Mouse (Mus musculus) thymus, postnatal 0 days (tissue): ENCODE results near the gene Dmac1. TPM values are rescaled to one million over a fixed set of nuclear protein-coding genes. Genes with fewer than 3 reads are reported as not detected.
"Not testable (repeated sequence)": the region's sequence is repeated elsewhere in the genome, so short reads cannot be mapped to it uniquely, and the experiment has no call there.

Source experiments
- DNase-seq: peaks from one replicate; pipeline ENCODE4 v3.0.0-alpha.2; 2015; ENCODE audit warnings: low spot score
- polyA plus RNA-seq: library from polyadenylated mRNA; unstranded; fragments of >200 nt; fragmentation: Nextera tagmentation; extraction: Ambion mirVana; gene quantifications from 2 replicates; pipeline ENCODE4 v1.2.1, GENCODE M21; 2015

Dmac1 gene
- 181 and 187 TPM in 2 replicates for polyA plus RNA-seq

DNA sequence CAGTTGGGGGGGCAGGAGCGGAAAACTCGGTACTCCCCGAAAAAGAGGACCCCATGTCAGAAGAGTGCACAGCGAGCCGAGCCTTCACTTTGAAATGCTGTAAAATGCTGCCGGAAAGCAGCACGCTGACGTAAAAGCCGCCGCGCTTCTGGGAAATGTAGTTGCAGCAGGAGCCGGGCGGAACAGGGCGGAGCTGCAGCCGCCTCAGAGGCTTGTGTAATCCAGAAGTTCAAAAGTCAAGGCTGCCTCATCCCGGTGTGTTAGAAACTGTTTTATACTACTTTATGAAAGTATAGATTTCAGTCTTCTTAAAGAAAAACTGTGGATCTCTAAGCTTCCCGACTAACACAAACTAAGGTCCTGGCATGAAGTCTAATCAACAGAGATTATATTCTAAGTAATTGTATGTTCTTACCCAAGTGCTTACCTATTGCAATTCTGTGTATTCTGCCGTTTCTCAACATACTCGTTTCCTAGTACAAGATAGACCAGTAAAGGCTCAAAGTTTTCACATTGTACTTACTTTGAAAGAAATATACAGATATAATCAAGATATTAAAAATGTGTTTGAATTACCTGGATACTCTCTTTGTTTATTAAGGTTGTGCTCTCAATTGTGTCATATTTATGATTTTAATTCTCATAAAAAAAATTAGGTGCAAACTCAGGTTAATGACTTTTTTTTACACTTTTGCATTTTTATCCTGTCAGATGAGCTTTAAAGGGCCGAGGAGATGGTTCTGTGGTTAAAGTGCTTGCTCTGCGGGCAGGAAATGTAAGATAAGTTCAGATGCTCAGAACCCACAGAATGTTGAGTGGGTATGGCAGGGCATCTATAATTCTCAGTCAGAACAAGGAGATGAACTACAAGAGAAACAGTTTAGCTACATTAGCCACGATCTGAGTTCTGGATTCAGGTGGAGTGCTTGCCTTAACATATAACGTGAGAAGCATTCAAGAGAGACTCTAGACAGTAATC lies at the start of gene Dmac1:
Gene Dmac1 (minus strand): TSS at position 109 of the 979 bp plus-strand sequence.
- peak; percentile 96 for DNase-seq

DNA sequence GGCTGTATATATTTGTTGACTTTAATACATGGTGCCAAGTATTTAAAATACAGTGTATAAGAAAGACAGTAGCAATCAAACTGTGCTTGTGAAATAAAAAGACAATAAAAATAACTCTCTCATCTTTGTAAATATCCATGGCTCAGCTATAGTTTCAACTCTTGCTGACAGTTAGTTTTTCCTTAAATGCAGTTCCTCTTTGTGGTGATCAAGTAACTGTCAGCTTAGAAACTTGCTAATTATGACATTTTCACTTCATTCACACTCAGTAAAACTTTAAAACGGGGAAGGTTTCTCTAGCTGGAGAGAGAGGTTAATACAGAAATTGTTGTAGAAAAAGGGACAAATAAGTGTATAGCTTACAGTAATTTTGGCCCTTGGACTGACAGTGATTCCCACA lies 37.3 kb upstream of the Dmac1 start:
- no peak for DNase-seq

DNA sequence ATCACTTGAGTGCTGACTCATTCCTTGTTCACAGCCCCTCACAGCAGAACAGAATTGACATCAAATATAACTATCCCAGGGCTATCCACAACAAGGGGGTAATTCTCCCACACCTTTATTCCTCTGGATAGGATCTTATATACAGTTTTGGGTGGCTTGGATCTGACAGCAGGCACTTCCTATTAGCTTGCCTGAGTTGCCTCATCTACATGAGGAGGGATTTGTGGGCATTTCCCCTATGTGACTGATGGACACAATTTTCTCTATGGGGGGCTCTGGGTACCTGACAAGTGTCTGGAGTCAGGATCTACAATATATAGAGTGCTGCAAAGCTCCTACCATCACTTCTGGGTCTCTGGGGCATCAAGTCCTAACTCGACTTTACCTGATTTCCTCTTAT lies 36.9 kb upstream of the Dmac1 start:
- DNase-seq: no peak

DNA sequence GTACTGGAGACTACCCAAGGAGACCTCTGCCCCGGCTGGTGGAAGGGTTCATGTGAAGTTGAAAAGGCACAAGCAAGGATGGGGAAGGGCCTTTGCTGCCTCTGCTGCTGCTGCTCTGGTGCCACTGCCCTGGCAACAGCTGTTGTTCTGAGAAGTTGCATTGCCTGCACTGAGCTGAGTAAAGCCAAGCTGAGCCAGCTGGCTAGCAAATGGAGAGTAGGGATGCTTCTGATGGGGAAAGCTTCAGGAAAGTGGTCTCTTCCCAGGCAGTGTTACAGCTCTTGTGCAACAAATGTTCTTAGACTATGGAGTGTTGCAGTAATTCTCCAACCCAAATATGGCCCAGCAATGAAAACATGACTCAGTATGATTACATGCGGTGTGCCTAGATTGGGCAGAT lies 33.8 kb upstream of the Dmac1 start:
- no peak for DNase-seq

DNA sequence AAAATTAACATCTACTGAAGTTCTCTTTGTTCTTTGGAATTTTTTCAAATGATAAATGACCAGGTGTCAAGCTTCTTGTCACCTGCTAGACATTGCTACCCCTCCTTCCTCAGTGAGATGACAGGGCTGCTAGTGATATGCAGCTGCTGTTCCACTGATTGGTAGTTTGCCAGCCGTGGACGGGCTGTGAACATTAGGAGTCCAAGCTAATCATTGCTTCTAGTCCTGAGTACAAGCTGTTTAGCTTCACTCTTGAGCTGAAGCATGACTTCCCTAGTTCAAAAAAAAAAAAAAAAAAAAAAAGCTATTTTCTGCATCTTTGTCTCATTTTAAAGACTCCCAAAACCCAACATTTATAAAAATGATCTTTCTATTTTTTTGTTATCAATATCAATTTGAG lies 33.2 kb upstream of the Dmac1 start:
- no peak for DNase-seq

DNA sequence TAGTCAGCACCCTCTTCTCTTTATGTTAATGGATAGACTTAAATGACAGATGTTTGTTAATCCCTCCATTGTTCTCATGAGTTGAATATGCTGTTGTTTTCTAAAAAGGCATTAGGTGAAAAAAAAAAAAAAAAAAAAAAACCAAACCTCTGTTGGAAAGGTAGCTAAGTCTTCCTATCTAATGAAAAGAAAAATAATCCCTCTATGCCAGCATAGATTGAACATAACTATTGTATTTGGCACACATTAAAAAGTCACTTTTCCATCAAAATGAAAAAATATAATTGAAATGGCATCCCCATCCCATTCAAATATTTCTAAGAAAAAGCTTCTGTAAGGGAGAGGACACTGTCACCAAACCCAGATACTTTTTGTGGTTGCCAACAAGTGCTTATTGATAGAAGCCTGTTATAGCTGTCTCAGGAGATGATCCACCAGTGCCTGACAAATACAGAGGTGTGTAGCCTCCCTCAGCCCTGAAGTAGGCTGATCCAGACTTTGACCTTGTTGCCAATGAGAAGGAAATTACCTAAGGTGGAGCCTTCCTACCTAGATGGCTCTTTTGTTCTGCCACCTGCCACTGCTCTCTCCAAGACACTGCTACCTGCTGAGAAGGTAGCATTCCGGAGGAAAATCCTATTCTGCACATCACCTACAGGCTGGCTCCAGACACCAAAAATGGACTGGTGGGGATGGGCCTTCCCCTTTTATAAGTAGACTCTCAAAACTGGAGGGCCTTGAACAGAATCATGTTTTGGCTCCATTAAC lies 22.3 kb upstream of the Dmac1 start:
- DNase-seq: no peak

DNA sequence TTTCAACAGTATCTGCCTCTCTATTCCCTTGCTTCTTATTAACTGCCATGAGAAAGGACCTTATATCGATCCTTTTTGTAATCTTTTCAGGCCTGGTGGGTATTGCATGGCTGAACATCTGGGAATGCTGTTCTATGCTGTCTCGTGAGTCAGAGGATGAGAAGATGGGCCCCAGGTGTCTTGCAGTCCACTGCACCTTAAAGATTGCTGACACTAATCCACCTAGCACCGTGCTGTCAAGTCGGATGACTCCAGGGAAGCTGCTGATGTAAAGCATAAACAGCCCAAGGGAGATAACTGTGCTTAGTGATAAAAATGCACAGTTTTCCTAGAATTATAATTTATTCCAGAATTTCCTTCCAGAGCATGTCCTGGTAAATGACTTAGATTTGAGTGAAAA lies 14.2 kb upstream of the Dmac1 start:
- no peak for DNase-seq

DNA sequence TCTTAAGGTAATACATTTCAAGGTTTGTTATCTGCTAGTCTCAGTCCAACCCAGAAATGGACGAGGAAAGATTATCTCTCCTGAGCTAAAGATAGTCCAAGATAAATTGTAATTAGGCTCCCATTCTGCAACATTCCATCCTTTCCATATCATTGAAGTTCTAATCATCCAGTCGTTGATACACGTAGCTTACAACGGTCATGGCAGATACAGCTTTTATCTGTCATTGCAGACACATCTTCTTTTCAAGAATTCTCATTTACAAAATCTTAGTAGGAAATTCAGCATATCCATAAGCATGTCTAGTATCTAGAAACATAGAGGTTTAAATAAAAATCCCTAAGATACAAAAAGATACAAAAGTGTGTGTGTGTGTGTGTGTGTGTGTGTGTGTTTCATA lies 13.0 kb upstream of the Dmac1 start:
- no peak for DNase-seq

DNA sequence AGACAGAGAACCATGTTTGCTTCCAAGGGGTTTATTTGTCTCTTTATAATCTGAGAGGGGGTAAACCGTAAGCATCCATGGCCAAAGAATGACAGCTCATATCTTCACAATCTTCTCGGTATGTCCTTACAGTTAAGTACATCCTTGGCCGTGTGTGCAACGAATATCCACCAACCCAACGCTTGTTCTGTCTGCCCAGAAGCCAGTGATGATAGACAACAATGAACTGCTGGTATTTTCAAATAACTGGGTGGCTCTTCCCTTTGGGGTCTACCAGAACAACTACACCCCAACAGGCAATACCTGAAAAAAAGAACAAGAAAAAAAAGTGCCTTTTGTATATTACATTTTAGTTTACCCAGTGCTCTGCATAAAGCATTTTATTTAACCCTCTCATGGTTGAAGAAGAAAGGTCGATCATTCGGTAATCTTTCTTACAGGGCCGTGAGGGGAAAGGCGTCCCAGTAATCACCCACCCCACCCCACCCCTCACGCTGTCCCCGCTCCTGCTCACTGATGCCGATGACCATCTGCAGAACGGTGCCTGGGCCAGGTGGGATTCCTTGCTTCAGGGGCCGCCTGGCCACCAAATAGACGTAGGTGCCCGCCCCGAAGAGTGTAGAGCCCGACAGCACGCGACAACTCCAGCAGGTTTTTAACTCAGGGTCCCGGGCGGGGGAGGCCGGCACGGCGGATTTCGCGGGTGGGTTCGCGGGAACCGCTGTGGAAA lies 473 bp downstream of the Dmac1 start:
- DNase-seq: peak; percentile 17

DNA sequence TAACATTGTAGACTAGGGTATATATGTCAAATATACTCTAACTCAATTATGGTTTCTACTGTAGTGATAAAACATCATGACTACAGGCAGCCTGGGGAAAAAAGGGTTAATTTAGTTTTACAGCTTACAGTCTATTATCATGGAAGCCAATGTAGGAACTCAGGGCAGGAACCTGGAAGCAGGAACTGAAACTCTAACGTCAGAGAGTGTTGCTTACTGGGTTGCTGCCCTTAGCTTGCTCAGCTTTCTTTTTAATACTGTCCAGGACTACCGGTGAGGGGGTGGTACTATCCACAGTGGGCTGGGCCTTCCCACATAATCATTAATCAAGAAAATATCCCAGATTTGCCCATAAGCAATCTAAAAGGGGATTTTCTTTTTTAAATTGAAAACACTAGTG lies 2.4 kb downstream of the Dmac1 start:
- no peak for DNase-seq

DNA sequence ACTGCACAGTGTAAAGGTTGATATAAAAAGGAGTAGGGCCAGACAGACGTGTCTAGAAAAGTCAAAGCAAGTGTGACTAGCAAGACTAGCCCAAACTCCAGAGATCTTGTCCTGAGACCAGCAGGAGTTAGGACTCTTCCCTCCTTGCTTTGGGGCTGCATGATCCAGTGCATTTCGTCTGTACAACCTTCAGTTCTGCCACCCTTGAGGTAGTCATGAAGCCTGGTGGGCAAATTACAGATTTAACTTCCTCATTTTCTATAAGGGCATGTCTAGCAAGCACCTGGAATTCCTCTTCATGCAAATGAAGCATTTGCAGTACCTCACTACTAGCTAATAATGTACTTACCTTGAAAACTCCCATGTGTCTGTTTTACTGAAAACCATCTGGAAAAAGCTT lies 10.2 kb downstream of the Dmac1 start:
- no peak for DNase-seq

DNA sequence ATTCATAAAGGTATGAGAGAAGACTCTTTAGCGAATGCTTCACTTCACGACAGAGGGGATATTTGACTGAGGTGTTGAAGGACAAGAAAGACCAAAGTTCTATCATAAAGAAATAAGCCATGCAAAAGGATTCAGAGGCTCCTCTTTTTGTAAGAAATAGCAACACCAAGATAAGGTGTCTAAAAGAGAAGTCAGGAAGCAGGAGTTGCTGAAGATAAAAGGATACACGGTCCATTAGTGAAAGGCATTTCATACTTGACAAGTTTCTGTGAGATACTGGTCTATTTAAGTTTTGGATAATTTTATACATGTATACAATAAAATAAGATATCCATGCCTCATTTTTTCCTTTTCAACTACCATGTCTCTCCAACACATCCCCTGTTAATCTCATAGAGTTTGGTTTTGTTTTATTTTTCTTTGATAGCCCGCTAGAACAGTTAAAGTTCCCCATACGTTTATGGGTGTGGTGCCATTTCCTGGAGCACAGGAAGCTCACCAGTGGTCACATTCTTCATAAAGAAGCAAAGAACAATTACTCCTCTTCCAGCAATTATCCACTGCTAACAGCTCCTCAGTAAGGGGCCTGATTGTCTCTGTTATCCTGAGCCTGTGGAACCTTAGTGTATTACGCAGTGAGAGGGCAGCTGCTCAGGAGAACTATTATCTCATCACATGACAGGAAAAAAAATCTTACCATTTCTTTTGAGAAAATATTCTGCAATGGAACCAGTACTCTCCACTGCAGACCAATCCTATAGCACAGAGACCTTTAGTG lies 11.1 kb downstream of the Dmac1 start:
- no peak for DNase-seq

DNA sequence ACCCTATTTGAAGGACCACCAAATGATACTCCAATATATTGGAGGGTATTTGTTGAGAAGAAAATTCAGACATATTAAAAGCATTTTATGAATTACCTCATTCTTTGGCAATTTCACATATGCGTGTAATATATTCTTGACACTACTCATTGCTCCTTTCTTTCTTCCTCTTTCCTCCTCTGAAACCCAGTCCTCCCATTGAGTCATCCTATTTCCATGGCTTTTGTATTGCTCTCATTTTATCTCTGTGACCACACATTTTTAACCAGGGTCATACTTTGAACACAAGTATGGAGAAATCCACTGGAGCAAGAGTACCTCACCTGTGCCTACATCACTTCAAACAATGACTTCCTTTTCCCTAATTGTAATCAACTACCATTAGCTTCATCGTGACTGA lies 13.9 kb downstream of the Dmac1 start:
- DNase-seq: no peak

DNA sequence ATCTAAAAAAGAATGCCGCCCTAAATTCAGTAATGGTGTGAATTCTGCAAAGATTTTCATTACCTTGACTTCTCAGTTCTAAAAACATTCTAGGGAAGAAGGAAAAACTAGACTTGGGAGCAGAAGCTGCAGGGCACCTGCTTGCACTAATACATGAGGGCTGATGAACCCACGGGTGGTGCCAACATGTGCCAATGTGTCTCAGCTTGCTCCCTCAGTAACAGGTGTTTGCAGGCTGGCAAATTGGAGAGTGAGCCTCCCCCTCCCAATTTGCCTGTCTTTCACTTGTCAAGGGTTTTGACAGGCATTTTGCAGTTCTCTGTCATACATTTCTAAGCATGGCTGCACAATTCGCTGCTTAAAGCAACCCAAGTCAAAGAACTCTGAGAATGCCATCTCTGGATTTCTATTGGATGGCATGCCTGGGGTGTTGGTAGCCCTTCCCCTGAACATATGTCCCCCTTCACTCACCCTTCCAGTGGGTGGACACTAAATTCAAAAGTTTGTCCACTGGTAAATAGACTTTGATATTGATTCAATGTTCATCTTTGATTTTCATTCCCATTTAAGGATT lies 14.5 kb downstream of the Dmac1 start:
- no peak for DNase-seq

DNA sequence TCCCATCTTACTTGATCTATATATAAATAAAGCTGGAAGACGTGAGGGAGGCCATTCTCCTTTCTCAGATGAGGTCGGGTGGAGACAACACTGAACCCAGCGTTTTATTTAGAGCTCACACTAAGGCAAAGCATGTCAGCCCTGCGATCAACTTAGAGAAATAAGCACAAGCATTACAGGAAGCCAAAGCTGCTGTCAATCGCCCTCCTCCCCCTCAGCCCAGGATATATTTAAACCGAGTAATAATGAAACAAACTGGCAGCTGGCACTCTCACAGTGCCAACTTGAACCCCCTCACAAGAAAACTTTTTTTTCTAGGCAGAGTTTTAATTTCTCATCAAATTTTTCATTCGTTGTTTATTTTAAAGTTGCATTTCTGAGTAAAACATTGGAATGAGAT lies 15.7 kb downstream of the Dmac1 start:
- peak; percentile 12 for DNase-seq

DNA sequence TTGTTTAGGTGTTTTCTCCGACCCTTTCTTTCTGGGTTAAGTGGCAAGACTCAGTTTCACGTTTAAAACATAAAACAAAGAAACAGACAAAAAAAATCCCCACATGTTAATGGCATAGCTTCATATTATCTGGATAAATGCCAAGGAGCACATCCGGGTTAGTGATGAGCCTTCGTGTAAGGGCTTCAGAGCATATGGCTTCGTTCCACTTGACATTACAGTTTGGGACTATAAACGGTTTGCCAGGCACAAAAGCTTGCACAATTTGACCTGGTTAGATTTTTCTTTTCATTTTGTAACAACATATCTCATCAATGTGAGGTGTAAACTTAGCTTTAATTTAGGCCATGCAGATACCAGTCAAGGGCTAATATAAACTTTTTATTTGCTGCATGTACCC lies 17.9 kb downstream of the Dmac1 start:
- no peak for DNase-seq

DNA sequence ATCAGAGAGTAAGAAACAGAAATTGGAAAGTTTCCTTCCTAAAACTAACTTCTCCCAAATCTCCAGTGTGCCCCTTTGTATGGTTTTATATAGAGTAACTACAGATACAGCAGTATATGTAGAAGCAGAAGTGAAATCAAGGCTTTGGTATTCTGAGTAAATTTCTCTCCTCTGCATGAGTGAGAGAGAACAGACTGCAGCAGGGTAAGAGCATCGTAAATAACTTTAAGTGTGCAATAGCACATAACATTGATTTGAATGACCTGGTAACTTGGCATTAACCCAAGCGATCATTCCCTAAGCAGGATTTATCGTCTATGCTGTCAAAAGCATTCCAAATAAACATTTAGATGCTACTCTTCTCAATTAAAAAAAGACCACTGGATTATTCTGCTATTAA lies 18.7 kb downstream of the Dmac1 start:
- no peak for DNase-seq

DNA sequence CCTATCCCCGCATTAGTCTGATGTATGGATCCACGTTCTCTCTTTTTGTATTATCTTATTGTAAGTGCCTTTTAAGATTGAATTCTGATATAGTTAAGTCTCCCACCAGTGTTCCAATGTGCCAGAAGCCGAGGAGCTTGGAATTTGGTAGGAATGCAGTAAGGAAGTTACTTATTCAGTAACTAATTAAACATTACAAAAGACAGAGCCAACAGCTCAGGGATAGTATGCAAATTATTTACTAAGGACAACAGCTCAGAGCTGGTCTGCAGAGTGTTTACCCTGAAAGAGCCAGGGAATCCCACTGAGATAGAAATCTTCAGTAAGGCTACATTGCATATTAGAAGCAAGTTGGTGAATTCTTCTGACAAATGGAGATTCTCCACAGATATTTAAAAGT lies 43.5 kb downstream of the Dmac1 start:
- not testable (repeated sequence) for DNase-seq
